Mouse (Mus musculus) lung, postnatal 0 days (tissue): Measurements from ENCODE around the gene Krt7. TPM values are rescaled to one million over a fixed set of nuclear protein-coding genes. Genes with fewer than 3 reads are reported as not detected.

Source experiments
- ATAC-seq: fragments of 200-750 bp; cut with Nextera tagmentation; 2 replicates; pipeline ENCODE4 v1.8.0; 2017; ENCODE audit warnings: moderate library complexity
- DNase-seq: peaks from one replicate; pipeline ENCODE4 v3.0.0-alpha.2; 2016; ENCODE audit warnings: low spot score
- H3K27ac ChIP-seq: fragments of 300-500 bp; sonication (generic); 2 replicates; pipeline ENCODE4 v1.5.1; 2014; ENCODE audit warnings: antibody characterized with exemption, mild to moderate bottlenecking, low read length, mixed read lengths
- H3K27me3 ChIP-seq: fragments of 300-500 bp; sonication (generic); replicated peaks from 2 replicates; pipeline ENCODE4 v1.6.1; 2014; ENCODE audit warnings: low read length, mixed read lengths; ENCODE audit not compliant: insufficient read depth
- H3K36me3 ChIP-seq: fragments of 300-500 bp; sonication (generic); 2 replicates; pipeline ENCODE4 v1.6.1; 2014; ENCODE audit warnings: low read length, mixed read lengths; ENCODE audit not compliant: insufficient read depth
- H3K4me1 ChIP-seq: fragments of 300-500 bp; sonication (generic); 2 replicates; pipeline ENCODE4 v1.6.1; 2014; ENCODE audit warnings: antibody characterized with exemption, low read depth, low read length, mixed read lengths; ENCODE audit not compliant: insufficient read depth
- H3K4me2 ChIP-seq: fragments of 300-500 bp; sonication (generic); replicated peaks from 2 replicates; pipeline ENCODE4 v1.6.1; 2014; ENCODE audit warnings: low read depth, mild to moderate bottlenecking, low read length, moderate library complexity, mixed read lengths
- H3K4me3 ChIP-seq: fragments of 300-500 bp; sonication (generic); 2 replicates; pipeline ENCODE4 v1.5.1; 2014; ENCODE audit warnings: low read depth, low read length
- H3K9ac ChIP-seq: fragments of 300-500 bp; sonication (generic); replicated peaks from 2 replicates; pipeline ENCODE4 v1.6.1; 2014; ENCODE audit warnings: low read depth, mild to moderate bottlenecking
- H3K9me3 ChIP-seq: fragments of 300-500 bp; sonication (generic); 2 replicates; pipeline ENCODE4 v1.6.1; 2016; ENCODE audit warnings: low read length, mixed read lengths
- CTCF ChIP-seq: IDR thresholded peaks from 2 replicates; pipeline ENCODE4 v1.5.1; 2016; ENCODE audit warnings: antibody characterized with exemption, mild to moderate bottlenecking
- EP300 ChIP-seq: IDR thresholded peaks from 2 replicates; pipeline ENCODE4 v1.6.1; 2016; ENCODE audit warnings: antibody characterized with exemption, mild to moderate bottlenecking, control low read depth
- WGBS: fragments of 180-500 bp; shearing (Covaris S2); extraction: QIAGEN DNeasy Blood & Tissue Kit; methylation state at CpG from one replicate; pipeline ENCODE4 v1.1.7; 2014; 5-methylcytosine and 5-hydroxymethylcytosine counted together
- polyA plus RNA-seq: library from polyadenylated mRNA; unstranded; fragments of >200 nt; fragmentation: Nextera tagmentation; extraction: Ambion mirVana; gene quantifications from 2 replicates; pipeline ENCODE4 v1.2.1, GENCODE M21; 2015

Gene Krt7
- polyA plus RNA-seq, 1 experiment from 2014 or later, result 430 TPM

- no peaks in the 10 kb centered on the region for H3K27me3 ChIP-seq
- no peak for ATAC-seq
- peak; percentile 24 for DNase-seq
- H3K4me3 ChIP-seq, result no peak overlapping the region
- no peak overlapping the region for H3K27ac ChIP-seq
- H3K4me1 ChIP-seq, result peaks cover 13% of the 10 kb centered on the region; the same call in 1 of the 2 replicates
- WGBS, result 76% methylated on average over 6 of the region's 6 CpGs
- no peak overlapping the region for H3K9ac ChIP-seq
- TF ChIP-seq CTCF (no peak), EP300 (no peak)
- no peaks in the 10 kb centered on the region for H3K9me3 ChIP-seq
- H3K4me2 ChIP-seq, result no peak overlapping the region
- H3K36me3 ChIP-seq, result no peaks in the 10 kb centered on the region
These were observed 25.8 kb upstream of the Krt7 start for GRCm38 (mm10) chr15:101385064-101385463.

- no peaks in the 10 kb centered on the region for H3K36me3 ChIP-seq
- 40% methylated on average over 3 of the region's 3 CpGs for WGBS
- no peaks in the 10 kb centered on the region for H3K9me3 ChIP-seq
- H3K4me1 ChIP-seq, result peaks cover 2% of the 10 kb centered on the region; the same call in 1 of the 2 replicates
- TF ChIP-seq EP300 (no peak), CTCF (peak; percentile 88)
- no peaks in the 10 kb centered on the region for H3K27me3 ChIP-seq
- no peak overlapping the region for H3K4me3 ChIP-seq
- ATAC-seq, result peak; percentile 53
- peak; percentile 74 for DNase-seq
- H3K9ac ChIP-seq, result no peak overlapping the region
- no peak overlapping the region for H3K4me2 ChIP-seq
- no peak overlapping the region for H3K27ac ChIP-seq
These were observed 23.7 kb upstream of the Krt7 start for GRCm38 (mm10) chr15:101387176-101387575.

- DNase-seq (peak; percentile 77), ATAC-seq (peak; percentile 76)
- Histone ChIP-seq H3K4me2 (no peak overlapping the region), H3K4me3 (no peak overlapping the region), H3K4me1 (no peaks in the 10 kb centered on the region), H3K9ac (no peak overlapping the region), H3K9me3 (no peaks in the 10 kb centered on the region), H3K27ac (no peak overlapping the region), H3K27me3 (no peaks in the 10 kb centered on the region), H3K36me3 (no peaks in the 10 kb centered on the region)
- 12% methylated on average over 5 of the region's 5 CpGs for WGBS
- TF ChIP-seq CTCF (peak; percentile 67), EP300 (peak; percentile 79)
These were observed 22.8 kb upstream of the Krt7 start for GRCm38 (mm10) chr15:101388034-101388541.

- no peaks in the 10 kb centered on the region for H3K27me3 ChIP-seq
- ATAC-seq, result no peak
- H3K9me3 ChIP-seq, result no peaks in the 10 kb centered on the region
- WGBS, result 69% methylated on average over 5 of the region's 5 CpGs
- DNase-seq, result no peak
- H3K27ac ChIP-seq, result no peak overlapping the region
- no peak overlapping the region for H3K4me2 ChIP-seq
- no peak overlapping the region for H3K9ac ChIP-seq
- no peak for TF ChIP-seq CTCF
- no peak for TF ChIP-seq EP300
- H3K36me3 ChIP-seq, result no peaks in the 10 kb centered on the region
- no peak overlapping the region for H3K4me3 ChIP-seq
- H3K4me1 ChIP-seq, result no peaks in the 10 kb centered on the region
These were observed 20.6 kb upstream of the Krt7 start for GRCm38 (mm10) chr15:101390203-101390602.

- no peak for TF ChIP-seq CTCF
- no peak for TF ChIP-seq EP300
- Histone ChIP-seq H3K27me3 (no peaks in the 10 kb centered on the region), H3K9me3 (no peaks in the 10 kb centered on the region), H3K4me1 (no peaks in the 10 kb centered on the region), H3K36me3 (no peaks in the 10 kb centered on the region), H3K4me2 (no peak overlapping the region), H3K27ac (no peak overlapping the region), H3K4me3 (no peak overlapping the region), H3K9ac (no peak overlapping the region)
- DNase-seq (no peak), ATAC-seq (no peak)
- 84% methylated on average over 5 of the region's 5 CpGs for WGBS
These were observed 18.6 kb upstream of the Krt7 start for GRCm38 (mm10) chr15:101392251-101392650.

- ATAC-seq (0 out of 2 replicates have a peak, but pooled peaks have one; percentile 14), DNase-seq (peak; percentile 9)
- Histone ChIP-seq H3K9ac (no peak overlapping the region), H3K4me3 (no peak overlapping the region), H3K27me3 (no peaks in the 10 kb centered on the region), H3K4me1 (no peaks in the 10 kb centered on the region), H3K36me3 (no peaks in the 10 kb centered on the region), H3K4me2 (no peak overlapping the region), H3K27ac (no peak overlapping the region), H3K9me3 (no peaks in the 10 kb centered on the region)
- peak; percentile 60 for TF ChIP-seq CTCF
- TF ChIP-seq EP300, result no peak
- WGBS, result 69% methylated on average over 7 of the region's 7 CpGs
These were observed 15.9 kb upstream of the Krt7 start for GRCm38 (mm10) chr15:101394908-101395307.

DNA sequence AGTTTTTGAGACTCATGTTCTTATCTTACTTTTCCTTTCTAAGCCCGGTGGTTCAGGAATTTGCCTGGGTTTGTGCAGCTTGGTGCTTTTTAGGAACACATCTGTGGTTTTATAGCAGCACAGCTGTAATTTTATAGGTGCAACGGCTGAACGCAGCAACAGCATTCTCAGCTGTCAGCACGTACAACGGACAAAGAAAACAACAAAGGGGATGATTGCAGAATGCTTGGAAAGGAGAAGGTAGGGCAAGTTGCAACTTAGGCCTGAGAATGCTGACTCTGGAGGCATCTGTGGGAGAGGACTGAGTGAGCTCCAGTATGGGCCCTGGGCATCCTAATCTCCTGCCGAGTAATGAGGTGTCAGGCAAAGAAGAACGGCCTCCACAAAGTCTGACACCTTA lies 14.4 kb upstream of the Krt7 start:
- DNase-seq, result no peak
- Histone ChIP-seq H3K4me1 (no peaks in the 10 kb centered on the region), H3K36me3 (no peaks in the 10 kb centered on the region), H3K27ac (no peak overlapping the region), H3K9me3 (no peaks in the 10 kb centered on the region), H3K4me2 (no peak overlapping the region), H3K4me3 (no peak overlapping the region), H3K9ac (no peak overlapping the region), H3K27me3 (no peaks in the 10 kb centered on the region)
- no peak for ATAC-seq
- WGBS, result 48% methylated on average over 7 of the region's 7 CpGs
- no peak for TF ChIP-seq EP300
- TF ChIP-seq CTCF, result no peak
